In genomic region chrX:99602268-99602885, GRCm38 (mm10) we compare ENCODE assay signal across 26 mouse cellular contexts.
DNase-seq lines count a peak whose midpoint lies in the region; ATAC-seq and TF ChIP-seq lines count a peak whose summit lies in the region.
"Had no signal": no experiment of that assay in that cellular context is flagged by ENCODE, and none has a peak within 500 bp of the region (broad histone marks: within the 10 kb centered on the region; RNA-seq: fewer than 3 reads in every experiment).

No protein-coding gene starts in this region.

- WGBS in embryonic facial prominence, embryonic 14.5 days: 64% methylated on average over 12 of the region's 12 CpGs
- WGBS in liver, embryonic 12.5 days (ENCODE audit: insufficient replicate concordance): 75% methylated on average over 12 of the region's 12 CpGs
- WGBS in intestine, embryonic 15.5 days: 81% methylated on average over 12 of the region's 12 CpGs

- peak; percentile 67 for ATAC-seq in Patski
- ATAC-seq in embryonic facial prominence, embryonic 14.5 days (ENCODE audit: low read depth): 0 out of 2 replicates have a peak, but pooled peaks have one; percentile 30
- no peak for ATAC-seq in liver, embryonic 12.5 days
- ATAC-seq in intestine, embryonic 15.5 days: no peak
- ATAC-seq in erythroblast, adult 5-6 weeks (replicated peaks; ENCODE audit: low FRiP score, poor library complexity, severe bottlenecking): no peak
- ATAC-seq: hindbrain, postnatal 0 days; intestine, embryonic 16.5 days had no signal

- H3K27ac ChIP-seq in embryonic facial prominence, embryonic 14.5 days (replicated peaks; ENCODE audit: low read depth, low read length): 0 out of 2 replicates have a peak overlapping the region, but pooled peaks have one; percentile 4
- no peak overlapping the region for H3K27ac ChIP-seq in liver, embryonic 12.5 days
- H3K27ac ChIP-seq in intestine, embryonic 15.5 days: no peak overlapping the region
- H3K27ac ChIP-seq: forebrain, embryonic 12.5 days; heart, embryonic 13.5 days; hindbrain, embryonic 10.5 days; hindbrain, postnatal 0 days; left cerebral cortex, adult 2 months; limb, embryonic 12.5 days; lung, embryonic 15.5 days had no signal

- H3K4me3 ChIP-seq in embryonic facial prominence, embryonic 14.5 days (ENCODE audit: low read depth, low read length): no peak overlapping the region
- H3K4me3 ChIP-seq in liver, embryonic 12.5 days: no peak overlapping the region
- no peak overlapping the region for H3K4me3 ChIP-seq in intestine, embryonic 15.5 days (replicated peaks)
- H3K4me3 ChIP-seq: erythroblast, embryonic 14.5 days; forebrain, embryonic 12.5 days; heart, embryonic 13.5 days; hindbrain, embryonic 10.5 days; left cerebral cortex, adult 2 months; limb, embryonic 12.5 days; lung, embryonic 15.5 days; megakaryocyte, embryonic 14.5 days had no signal

- POLR2A ChIA-PET in Patski (lab: Charles Lee): no interaction called here

- CTCF ChIA-PET in Patski (lab: Charles Lee): no interaction called here

- no peak overlapping the region for H3K9ac ChIP-seq in embryonic facial prominence, embryonic 14.5 days (ENCODE audit: low read depth, low read length)
- H3K9ac ChIP-seq in liver, embryonic 12.5 days: no peak overlapping the region
- H3K9ac ChIP-seq in intestine, embryonic 15.5 days: no peak overlapping the region
- H3K9ac ChIP-seq: forebrain, embryonic 12.5 days; forebrain, postnatal 0 days; heart, embryonic 13.5 days; limb, embryonic 12.5 days; lung, embryonic 15.5 days had no signal

- no peaks in the 10 kb centered on the region for H3K36me3 ChIP-seq in embryonic facial prominence, embryonic 14.5 days (ENCODE audit: control insufficient read depth, insufficient read depth, low read length)
- no peaks in the 10 kb centered on the region for H3K36me3 ChIP-seq in liver, embryonic 12.5 days
- no peaks in the 10 kb centered on the region for H3K36me3 ChIP-seq in intestine, embryonic 15.5 days
- H3K36me3 ChIP-seq: forebrain, embryonic 12.5 days; heart, embryonic 13.5 days; hindbrain, embryonic 10.5 days; limb, embryonic 12.5 days; lung, embryonic 15.5 days had no signal

- H3K27me3 ChIP-seq in Patski: peaks cover 3% of the 10 kb centered on the region
- H3K27me3 ChIP-seq in embryonic facial prominence, embryonic 14.5 days (replicated peaks; ENCODE audit: control insufficient read depth, insufficient read depth, low read length): peaks cover 13% of the 10 kb centered on the region
- peaks cover 57% of the 10 kb centered on the region for H3K27me3 ChIP-seq in liver, embryonic 12.5 days (replicated peaks)
- H3K27me3 ChIP-seq in intestine, embryonic 15.5 days (replicated peaks): peaks cover 10% of the 10 kb centered on the region; the same call in 1 of the 2 replicates

- no peak overlapping the region for H3K4me2 ChIP-seq in embryonic facial prominence, embryonic 14.5 days (ENCODE audit: low read depth, low read length)
- H3K4me2 ChIP-seq in liver, embryonic 12.5 days: no peak overlapping the region
- H3K4me2 ChIP-seq in intestine, embryonic 15.5 days (replicated peaks): no peak overlapping the region
- H3K4me2 ChIP-seq: forebrain, embryonic 12.5 days; heart, embryonic 13.5 days; limb, embryonic 12.5 days; lung, embryonic 15.5 days had no signal

- no peaks in the 10 kb centered on the region for H3K9me3 ChIP-seq in embryonic facial prominence, embryonic 14.5 days (ENCODE audit: control insufficient read depth, low read length)
- H3K9me3 ChIP-seq in liver, embryonic 12.5 days (replicated peaks): no peaks in the 10 kb centered on the region
- H3K9me3 ChIP-seq in intestine, embryonic 15.5 days: no peaks in the 10 kb centered on the region
- H3K9me3 ChIP-seq: forebrain, embryonic 12.5 days; heart, embryonic 13.5 days; hindbrain, embryonic 10.5 days; limb, embryonic 12.5 days; lung, embryonic 15.5 days; megakaryocyte, embryonic 14.5 days had no signal

- DNase-seq in Patski (ENCODE audit: low read depth, low spot score): no peak
- DNase-seq in embryonic facial prominence, embryonic 14.5 days (ENCODE audit: low spot score): peak; percentile 30
- DNase-seq in kidney, adult 9 months: peak; percentile 36
- peak; percentile 27 for DNase-seq in kidney, postnatal 10 days
- DNase-seq in layer of hippocampus, adult 9-11 months: no peak
- DNase-seq: adrenal gland, postnatal 25 days; cerebellum, adult 8-10 months; cerebellum, postnatal 25 days; forebrain, postnatal 0 days; heart, postnatal 10 days; lung, postnatal 36 days; midbrain, embryonic 14.5 days; thymus, postnatal 25 days had no signal

- no peaks in the 10 kb centered on the region for H3K4me1 ChIP-seq in embryonic facial prominence, embryonic 14.5 days (ENCODE audit: control insufficient read depth, insufficient read depth, low read length)
- no peaks in the 10 kb centered on the region for H3K4me1 ChIP-seq in liver, embryonic 12.5 days
- peaks cover 3% of the 10 kb centered on the region; the same call in 1 of the 2 replicates for H3K4me1 ChIP-seq in intestine, embryonic 15.5 days (replicated peaks)
- H3K4me1 ChIP-seq: heart, embryonic 13.5 days; megakaryocyte, embryonic 14.5 days had no signal

- no peak for TF ChIP-seq CTCF in Patski (IDR thresholded peaks at IDR 0.05)

- in situ Hi-C loops in Patski (cut with MboI; ENCODE audit: low pct_unique_long_range_greater_than_20kb): no loop called here

Comparison
In these comparisons a context has a peak if more than half of its experiments do, and no peak if none do; other contexts are left out.
1. ATAC-seq: peak in Patski (single experiment) and embryonic facial prominence, embryonic 14.5 days (single experiment); none in liver, embryonic 12.5 days (single experiment), intestine, embryonic 15.5 days (single experiment) and erythroblast, adult 5-6 weeks (single experiment).
2. DNase-seq: peak in embryonic facial prominence, embryonic 14.5 days (single experiment), kidney, adult 9 months (single experiment) and kidney, postnatal 10 days (single experiment); none in Patski (single experiment) and layer of hippocampus, adult 9-11 months (single experiment).